Mouse (Mus musculus) G1E (cell line): ENCODE data around the gene H13.

Source experiments
- CTCF ChIP-seq: IDR thresholded peaks from 2 replicates; pipeline ENCODE4 v1.5.1; 2012; ENCODE audit warnings: low read depth, low read length, inconsistent platforms, mixed read lengths
- GATA2 ChIP-seq: IDR thresholded peaks from 2 replicates; pipeline ENCODE4 v1.6.1; 2012; ENCODE audit warnings: low read depth, low read length, inconsistent platforms, borderline replicate concordance
- TAL1 ChIP-seq: conservative IDR thresholded peaks from 2 replicates; pipeline ENCODE4 v1.6.1; 2012; ENCODE audit warnings: low read depth, low read length, inconsistent platforms, mixed read lengths

DNA sequence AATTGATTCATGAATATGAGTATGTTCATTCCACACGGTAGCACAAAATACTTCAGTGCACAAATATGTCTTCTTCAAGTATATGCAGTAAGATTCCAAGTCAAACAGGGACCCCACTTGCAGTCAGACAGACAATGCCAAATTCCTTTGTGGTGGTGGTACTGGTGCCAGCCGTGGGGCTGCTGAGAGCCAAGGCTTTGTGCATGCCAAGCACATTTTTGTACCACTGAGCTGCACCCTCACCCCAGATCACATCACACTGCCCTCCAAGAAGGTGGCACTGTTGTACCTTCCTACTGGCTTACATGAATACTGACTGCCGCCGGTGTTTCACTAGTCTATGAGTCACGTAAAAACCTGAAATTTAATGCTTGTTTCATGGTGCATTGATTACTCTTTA is 9.7 kb downstream of the H13 start:
- TF ChIP-seq TAL1 (no peak), GATA2 (no peak), CTCF (no peak)
